Mouse (Mus musculus) left cerebral cortex, adult 9 months (tissue): Measurements from ENCODE around the gene Ank2.

ENCODE experiments used
- DNase-seq, 2 experiments: peaks; one replicate each; pipeline ENCODE4 v3.0.0; 2022; ENCODE audit warnings: low spot score in 2 of 2

Ank2 gene

DNA sequence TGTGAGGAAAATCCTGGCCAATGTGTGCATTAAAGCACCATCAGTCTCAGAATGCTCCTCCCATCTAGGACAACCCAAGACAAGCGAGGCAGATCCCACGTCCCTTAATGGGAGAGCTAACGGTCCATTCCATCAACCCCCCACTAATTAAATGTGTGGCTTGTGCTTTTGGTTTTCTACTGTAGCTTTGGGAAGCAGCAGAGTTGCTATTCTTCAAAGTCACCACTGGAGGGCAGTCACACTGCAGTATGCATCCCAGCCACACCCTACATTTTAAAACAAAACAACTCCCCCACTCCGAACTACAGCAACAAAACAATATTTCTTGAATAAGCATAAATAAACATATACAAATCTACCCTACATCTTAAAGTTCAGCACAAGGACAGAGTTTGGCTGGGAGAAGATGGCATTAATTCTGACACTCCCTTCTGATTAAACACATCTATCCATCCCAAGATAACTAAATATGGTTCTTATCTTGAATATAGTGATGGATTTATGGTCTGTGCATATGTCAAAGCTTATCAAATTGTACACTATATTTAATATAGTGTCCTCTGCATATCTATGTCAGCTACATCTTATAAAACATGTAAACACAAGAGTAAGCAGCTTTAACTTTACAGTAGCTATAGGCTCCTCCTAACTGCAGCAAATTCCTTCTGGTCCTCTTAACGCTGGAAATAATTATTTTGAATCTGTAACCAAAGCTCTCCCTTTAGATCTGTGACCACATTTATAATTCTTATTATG lies 315.0 kb downstream of the Ank2 start:
- no peak for DNase-seq

DNA sequence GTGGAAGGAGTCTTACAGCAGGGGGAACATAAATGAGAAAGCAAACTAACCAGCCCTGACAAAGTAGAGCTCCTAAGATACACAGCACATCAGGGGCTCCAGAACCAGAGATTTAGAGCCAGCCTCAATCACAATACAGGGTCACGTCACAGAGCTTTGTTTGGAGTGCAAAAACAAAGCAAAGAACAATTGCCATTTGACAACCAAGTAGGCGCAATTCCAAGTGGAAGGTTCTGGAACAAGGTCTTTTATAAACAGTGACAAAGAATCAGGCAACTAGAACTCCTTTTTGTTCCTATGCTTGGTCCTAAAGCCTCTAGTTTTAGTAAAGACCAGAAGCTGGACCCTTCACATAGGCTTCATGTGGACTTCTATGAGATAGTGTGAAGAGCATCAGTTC lies 326.5 kb downstream of the Ank2 start:
- DNase-seq = no peak

DNA sequence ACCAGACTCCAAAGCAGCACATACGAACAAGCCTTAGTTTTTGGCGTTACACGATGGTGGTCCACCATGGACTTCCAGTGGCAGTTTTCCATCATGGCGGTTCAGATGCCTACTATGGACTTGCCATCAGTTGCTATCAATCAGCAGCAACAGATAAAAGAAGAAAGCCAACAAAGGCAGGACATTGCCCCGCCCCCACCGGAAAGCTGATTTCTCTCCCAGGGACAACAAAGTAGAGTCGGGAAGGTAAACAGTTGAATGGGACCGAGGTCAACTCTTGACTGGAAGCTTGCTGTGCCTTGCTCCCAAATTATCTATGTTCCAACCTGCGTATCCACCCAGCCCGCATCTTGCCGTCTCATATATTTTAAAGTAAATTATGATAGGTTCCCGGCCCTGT lies 328.9 kb downstream of the Ank2 start:
- no peak for DNase-seq

DNA sequence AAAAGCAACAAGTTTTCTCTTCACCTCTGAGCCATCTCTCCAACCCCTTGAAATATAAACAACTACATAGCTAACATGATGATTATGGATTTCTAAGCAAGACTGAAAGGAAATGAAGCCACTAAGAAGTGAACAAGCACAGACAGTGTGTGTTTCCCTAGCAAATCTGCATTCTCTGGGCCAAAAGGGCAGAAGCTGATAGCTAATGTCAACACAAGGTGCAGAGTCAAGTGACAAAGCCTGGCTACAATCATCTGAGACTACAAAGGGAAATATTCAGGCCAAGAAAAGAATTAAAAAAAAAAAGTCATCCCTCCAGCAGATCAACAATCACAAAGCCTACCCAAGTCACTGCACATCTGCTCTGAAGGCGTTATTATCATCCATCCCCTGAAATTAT lies 330.0 kb downstream of the Ank2 start:
- DNase-seq = no peak

DNA sequence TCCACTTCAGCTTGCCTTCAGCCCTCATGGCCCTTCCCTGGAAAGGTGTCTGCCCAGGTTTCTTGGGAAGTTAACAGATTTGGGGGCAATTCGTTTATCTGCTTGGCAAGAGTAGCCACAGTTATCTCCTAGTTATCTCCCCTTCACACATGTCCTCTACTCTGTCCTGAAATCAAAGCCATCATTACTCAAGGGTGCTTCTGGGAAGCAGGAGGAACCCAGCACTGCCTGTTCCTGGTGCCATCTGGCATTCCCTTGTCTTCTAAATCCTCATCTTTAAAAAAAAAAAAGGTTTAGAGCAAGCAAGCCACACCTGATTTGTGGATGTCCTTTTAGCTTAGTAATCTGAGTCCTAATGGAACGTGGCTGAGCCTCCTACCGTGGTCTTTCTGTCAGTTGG lies 335.4 kb downstream of the Ank2 start:
- DNase-seq = no peak

DNA sequence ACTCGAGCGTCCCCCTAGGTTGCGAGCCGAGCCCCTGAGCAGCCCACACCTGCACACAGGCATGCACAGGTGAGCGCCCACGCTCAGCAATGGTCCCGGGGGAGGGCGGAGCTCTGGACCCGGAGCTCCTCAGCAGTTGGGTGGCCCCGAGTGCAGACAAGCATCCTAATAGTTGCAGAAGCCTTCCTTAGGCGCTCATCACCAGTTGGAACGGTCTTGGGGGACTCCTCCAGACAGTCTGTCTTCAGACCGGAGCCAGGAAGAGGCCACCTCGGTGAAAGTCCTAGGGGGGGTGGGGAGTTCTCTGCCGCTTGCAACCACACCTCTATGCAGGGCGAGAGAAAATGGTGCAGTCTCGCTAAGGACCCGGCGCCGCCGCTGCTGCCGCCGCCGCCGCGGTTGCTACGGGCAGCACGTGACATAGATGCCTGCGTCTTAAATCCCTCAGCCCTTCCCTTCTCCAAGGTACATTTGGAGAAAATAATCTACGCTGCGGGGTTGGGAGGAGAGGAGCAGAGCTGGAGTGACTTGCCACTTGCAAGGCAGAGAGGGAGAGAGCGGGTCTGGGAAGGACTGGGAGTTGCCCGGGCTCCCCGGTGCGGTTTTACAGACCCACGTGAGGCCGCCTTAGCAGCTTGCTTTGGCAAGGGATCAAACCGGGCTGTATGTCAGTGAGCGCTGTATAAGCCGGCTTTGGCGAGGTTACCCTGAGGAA lies 337.0 kb downstream of the Ank2 start:
- DNase-seq = peak; percentile 68 to 79

DNA sequence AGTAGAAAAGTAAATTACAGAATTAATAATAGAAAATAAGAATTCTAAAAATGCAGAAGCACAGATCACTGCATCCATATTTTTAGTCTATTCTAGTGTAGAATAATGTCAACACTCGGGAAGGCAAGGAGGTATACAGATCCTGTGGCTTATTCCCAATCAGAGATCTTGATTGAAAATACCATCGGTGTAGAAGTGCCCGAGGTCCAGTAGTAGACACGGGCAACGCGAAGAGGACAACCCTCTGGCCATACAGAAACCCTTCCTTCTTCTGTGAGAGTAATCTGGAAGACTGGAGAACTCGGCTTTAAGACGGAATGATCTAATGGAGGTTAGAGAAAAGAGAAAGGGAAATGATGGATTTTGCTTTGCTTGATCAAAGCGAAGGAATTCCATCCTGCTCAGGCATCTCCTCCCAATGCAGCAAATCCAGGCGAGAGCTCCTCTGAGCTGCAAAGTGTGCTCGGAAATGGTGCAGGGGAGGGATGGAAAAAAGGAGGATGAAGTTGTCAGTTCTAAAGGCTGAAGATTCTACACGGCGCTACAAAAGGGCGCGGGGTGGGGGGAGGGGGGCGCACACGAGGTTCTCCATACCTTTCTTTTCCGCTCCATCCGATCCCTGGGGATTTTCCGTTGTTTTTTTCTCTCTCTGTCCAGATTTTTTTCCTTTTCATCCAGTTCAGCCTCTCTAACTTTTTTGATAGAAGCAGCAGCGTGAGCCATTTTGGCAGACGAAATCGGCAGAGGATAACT lies 337.9 kb downstream of the Ank2 start:
- DNase-seq = no peak

DNA sequence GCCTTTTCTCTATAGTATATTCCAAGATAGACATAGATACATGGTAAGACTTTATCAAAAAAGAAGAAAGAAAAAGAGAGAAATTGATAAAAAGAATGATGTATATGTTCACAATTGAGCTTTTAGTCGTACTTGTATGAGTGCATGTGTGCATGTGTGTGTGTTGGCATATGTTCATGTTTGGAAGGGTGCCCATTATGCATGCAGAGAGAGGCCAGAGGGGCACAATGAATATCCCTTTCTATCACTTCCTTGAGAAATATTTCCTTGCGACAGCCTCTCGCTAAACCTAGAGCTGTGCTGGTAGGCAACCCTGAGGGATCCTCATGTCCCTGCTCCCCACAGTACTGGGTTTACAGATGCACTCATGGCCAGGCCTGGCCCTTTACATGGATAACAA lies 341.4 kb downstream of the Ank2 start:
- DNase-seq = no peak

DNA sequence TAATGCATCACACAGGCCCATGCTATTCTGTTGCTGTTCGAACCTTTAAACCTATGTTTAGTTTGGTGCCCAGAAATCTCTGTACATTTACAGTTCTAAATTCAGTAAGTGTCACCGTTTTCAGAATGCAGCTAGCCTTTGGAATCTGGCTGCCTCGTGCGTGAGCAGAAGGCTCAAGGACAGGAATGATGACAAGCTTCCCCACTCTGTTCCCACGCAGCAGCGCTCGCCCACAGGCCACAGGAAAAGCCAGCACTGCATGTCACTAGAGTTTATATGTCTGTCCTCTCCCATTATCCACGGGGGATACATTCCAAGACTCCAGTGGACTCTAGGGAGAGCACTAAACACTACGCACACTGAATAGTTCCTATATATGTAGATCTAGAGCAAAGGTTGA lies 343.1 kb downstream of the Ank2 start:
- peak in 1 of 2 experiments; percentile 67 for DNase-seq

DNA sequence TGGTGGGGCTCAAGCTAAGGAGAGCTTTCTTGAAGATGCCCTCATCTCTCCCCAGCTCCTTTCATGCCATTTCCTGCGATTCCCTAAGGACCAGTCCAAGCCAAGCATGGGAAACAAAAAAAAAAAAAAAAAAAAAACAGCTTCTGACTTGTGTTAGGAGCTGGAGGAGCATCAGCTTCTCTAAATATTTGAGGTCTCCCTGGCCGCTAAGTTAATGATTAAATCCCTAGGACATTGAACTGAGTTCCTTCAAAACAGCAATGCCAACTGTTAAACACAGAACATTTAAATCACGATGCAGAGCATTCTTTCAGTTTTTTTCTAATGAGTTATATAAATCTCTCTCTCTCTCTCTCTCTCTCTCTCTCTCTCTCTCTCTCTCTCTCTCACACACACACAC lies 345.3 kb downstream of the Ank2 start:
- no peak for DNase-seq

DNA sequence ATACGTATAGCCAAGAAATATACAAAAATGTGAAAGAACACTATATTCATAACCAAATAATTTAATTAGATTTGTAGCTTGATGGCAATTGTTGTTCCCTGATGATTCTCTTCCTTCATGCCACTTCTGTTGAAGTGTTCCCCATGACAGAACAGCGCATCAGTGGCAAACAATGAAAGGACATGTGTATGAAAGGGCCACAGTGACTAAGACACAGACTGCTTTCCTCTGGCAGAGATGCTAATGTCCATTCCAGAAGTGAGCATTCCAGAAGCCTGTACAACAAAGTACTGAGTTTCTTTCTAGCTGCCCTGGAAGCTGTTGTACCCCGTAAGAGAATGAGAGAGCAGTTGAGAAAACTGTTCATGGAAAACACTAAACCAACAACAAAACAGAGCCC lies 345.7 kb downstream of the Ank2 start:
- DNase-seq = no peak

DNA sequence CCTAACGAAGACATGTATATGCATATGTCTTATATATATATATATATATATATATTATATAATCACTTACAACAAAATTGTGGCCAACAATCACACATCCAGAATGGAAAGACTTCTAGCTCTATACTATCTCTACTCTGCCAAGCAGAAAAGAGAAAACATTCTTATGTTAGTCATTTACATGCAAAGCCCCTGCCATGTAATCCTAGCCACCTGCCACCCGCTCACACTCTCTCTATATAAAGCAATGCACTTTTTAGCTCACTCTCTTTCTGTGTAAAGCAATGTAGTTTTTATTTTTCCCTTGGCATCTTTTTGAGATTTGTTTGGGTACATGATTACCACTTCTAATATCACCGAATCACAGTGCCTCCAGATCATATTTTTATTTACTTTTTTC lies 350.5 kb downstream of the Ank2 start:
- DNase-seq = no peak

DNA sequence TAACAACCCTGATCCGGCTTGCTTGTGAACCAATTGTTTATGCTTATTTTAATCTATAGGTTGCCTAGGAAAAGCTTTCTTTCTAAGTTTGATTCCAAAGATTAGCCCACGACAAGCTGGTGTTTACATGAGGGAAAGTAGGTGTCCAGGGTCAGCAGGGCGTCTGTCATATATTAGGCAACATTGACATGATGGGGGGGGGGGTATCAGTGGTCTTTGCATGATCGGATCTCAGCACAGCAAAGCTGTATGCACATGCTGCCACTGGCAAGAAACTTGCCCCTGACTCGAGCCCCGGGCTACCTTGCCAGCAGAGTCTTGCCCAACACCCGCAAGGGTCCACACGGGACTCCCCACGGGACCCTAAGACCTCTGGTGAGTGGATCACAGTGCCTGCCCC lies 358.6 kb downstream of the Ank2 start:
- no peak for DNase-seq

DNA sequence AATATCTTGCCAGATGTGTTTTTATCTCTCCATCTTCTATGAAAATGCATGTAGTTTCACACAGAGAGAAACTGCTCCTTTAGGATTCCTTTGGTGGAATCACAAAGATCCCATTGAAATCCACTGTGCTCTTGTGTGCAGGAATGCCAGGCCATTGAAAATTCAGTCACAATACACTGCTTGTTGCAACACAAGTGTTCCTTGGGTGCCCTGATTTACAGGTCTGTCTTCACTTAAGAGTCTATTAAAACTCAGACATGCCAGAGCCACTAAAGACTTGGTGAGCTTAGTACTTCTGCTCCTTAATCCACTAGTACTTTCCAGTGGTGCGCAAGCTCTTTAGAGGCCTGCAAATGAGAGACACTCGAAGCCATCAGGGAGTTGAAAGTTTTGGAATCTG lies 359.5 kb downstream of the Ank2 start:
- no peak for DNase-seq

DNA sequence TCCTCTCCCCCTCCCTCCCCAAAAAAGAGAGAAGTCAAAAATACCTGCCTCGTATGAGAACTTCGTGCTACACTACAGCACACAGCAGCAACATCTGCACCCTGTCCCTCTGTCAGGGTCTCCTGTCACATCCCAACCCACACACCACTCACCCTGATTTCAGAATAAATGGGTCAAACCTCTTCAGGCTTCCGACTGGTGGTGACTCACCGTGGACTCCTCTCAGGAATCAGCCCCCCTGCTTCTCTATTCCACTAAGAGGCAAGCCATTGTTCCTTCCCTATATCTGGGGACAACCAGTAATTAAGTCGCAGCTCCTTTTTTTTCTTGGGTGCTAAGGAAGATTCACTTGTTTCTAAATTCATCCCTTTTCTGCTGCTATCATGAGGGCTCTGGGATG lies 361.6 kb downstream of the Ank2 start:
- DNase-seq = peak in 1 of 2 experiments; percentile 58

DNA sequence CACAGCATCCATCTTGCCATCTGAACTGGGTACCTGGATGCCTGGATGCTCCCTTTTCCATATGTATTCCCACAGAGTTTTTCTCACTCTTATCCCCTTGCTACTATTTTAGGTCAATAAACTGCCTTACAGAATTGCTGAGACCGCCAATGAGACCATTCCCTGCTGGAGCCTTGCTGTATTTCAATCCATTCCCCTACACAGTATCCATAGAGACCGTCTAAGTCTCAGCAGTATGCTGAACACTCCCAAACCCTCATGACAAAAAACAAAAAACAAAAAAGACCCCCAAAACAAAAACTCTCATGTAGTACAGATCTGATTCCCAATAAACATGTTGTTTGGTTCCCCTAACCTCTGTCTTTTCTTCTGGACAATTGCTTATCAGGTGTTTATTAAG lies 365.1 kb downstream of the Ank2 start:
- no peak for DNase-seq

DNA sequence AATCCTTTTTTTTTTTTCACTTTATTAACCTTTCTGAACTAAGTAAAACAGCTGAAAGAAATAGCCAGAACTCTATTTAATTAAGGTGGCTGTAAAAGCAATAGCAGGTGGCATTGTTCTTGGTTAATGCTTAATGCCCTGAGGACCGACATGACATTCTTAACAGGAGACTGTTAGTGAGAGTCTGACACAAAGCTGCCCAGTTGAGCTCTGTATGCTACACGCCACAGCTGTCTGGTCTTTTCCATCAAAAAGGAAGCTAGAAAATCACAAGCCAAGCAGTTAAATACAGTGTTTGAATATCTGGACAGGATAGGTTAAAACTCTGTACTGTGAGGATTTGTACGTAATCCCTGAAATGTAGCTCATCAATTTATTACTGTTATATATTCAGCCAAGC lies 368.1 kb downstream of the Ank2 start:
- DNase-seq = no peak

DNA sequence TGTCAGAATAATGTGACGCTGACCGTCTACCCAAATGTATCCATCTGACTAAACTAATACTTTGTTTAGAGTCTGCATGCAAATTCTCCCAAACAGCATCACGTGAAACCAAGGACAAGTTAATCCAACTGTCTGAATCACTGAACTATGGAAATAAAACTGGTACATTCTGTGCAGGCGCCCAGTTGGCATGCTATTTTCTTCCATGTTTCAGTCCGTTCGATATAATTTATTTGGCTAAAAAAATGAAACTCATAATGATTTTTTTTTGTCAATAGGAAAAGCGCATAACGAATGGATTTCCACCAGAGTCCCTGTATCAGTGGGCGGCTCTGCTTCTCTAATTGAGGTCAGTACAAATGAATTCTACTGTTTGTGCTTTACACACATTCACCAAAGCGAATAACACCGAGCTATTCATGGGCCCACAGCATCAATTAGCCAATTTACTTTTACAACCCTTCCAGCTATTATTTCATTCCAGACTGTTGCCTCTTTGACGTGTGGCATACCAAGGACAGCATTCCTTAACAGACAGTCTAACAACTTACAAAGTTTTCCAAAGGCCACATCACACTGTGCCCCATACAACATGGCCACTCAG lies 368.9 kb downstream of the Ank2 start:
- no peak for DNase-seq

DNA sequence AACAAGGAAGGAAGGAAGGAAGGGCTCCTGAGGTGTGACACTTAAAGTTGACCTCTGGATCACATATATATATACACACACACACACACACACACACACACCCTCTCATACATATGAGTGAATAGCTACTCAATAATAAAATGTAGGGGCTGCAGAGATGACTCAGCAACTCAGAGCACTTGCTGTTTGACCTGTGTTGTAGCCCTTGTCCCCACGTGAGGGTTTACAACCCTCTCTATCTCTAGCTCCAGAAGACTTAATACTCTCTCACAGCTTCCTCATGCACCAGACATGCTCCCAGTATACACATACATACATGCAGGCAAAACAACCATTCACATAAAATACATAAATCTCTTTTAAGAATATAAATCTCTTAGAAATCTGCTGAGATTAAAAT lies 369.4 kb downstream of the Ank2 start:
- no peak for DNase-seq

DNA sequence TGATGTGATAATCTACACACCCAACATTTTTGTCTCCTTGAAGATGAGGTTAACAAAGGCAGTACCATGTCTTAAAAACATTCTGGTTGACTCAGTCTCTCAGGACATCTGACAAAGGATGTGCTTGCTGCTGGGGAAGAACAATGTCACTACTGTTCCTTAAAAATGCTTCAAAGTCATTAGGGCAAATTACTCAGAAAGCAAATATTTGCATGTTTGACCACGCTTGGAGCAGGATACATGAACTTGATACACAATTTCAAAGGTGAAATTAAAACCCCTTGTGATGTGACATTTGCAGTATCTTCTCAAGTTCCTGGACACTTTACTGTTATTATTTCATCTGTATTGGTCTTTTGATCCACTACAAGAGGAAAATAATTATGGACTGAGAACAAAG lies 371.5 kb downstream of the Ank2 start:
- DNase-seq = no peak

DNA sequence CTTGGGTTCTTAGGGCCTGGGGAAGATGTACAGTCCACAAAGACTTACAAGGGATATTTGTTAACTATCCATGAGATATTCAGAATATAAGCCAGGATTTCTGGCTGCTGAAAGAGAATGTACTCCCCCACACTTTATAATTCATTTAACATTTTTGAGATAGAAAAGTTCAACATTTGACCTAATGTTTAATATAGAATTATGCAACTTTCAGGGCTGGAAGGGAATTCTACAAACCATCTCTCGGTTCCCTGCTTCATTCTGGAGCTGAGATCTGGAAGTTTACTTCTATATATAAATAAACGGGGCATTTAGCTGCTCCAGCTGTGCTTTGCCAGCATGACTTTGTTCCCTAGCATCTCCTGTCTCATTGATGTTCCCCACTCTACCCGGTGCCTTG lies 372.9 kb downstream of the Ank2 start:
- DNase-seq = no peak

DNA sequence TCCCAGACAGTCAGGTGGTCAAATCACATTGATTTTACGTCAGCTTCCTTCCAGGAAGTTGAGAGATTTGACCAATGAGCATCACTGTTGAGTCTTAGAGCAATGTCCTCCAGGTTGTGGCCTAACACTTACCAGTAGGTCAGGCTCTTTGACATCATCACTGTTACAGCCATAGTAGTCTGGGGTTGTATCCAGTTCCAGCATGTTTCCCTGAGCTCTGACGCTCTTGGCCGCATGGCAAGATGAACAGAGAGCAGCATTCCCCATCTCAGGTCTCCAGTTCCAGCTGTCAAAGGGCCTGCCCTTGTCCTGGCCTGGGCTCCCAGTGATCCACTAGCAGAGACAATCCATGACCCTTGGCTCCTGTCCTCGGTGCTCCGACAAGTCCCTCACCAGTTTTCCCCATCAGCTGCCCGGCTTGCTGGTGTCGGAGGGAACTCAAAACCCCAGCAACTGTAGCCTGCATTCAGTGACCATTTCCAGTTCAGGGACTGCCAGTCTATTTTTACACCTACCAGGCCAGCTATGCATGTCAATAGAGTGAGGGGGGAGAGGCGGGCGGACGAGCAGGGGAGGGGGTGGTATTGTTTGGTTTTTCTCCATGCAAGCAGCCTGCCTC lies 374.7 kb downstream of the Ank2 start:
- DNase-seq = no peak
